Mouse (Mus musculus) hindbrain, postnatal 0 days (tissue): ENCODE data around the gene Runx3. TPM values are rescaled to one million over a fixed set of nuclear protein-coding genes. Genes with fewer than 3 reads are reported as not detected.
"Not testable (repeated sequence)": the region's sequence is repeated elsewhere in the genome, so short reads cannot be mapped to it uniquely, and the experiment has no call there.

Experiments used
- ATAC-seq: fragments of 200-750 bp; cut with Nextera tagmentation; 2 replicates; pipeline ENCODE4 v1.8.0; 2017; ENCODE audit warnings: mild to moderate bottlenecking, moderate TSS enrichment, moderate library complexity
- DNase-seq: peaks from one replicate; pipeline ENCODE4 v3.0.0-alpha.2; 2015; ENCODE audit warnings: low spot score
- H3K27ac ChIP-seq: fragments of 300-500 bp; sonication (generic); 2 replicates; pipeline ENCODE4 v1.5.1; 2014; ENCODE audit warnings: mild to moderate bottlenecking
- H3K27me3 ChIP-seq: fragments of 300-500 bp; sonication (generic); 2 replicates; pipeline ENCODE4 v1.6.1; 2014; ENCODE audit warnings: low read length, mixed read lengths; ENCODE audit not compliant: insufficient read depth
- H3K36me3 ChIP-seq: fragments of 300-500 bp; sonication (generic); 2 replicates; pipeline ENCODE4 v1.6.1; 2014; ENCODE audit warnings: low read length, mixed read lengths; ENCODE audit not compliant: insufficient read depth
- H3K4me1 ChIP-seq: fragments of 300-500 bp; sonication (generic); 2 replicates; pipeline ENCODE4 v1.6.1; 2014; ENCODE audit warnings: antibody characterized with exemption, low read length, mixed read lengths; ENCODE audit not compliant: insufficient read depth
- H3K4me2 ChIP-seq: fragments of 300-500 bp; sonication (generic); 2 replicates; pipeline ENCODE4 v1.6.1; 2014; ENCODE audit warnings: low read depth, mild to moderate bottlenecking, low read length, moderate library complexity, mixed read lengths
- H3K4me3 ChIP-seq: fragments of 300-500 bp; sonication (generic); 2 replicates; pipeline ENCODE4 v1.5.1; 2014; ENCODE audit warnings: low read length
- H3K9ac ChIP-seq: fragments of 300-500 bp; sonication (generic); replicated peaks from 2 replicates; pipeline ENCODE4 v1.6.1; 2014; ENCODE audit warnings: mild to moderate bottlenecking, low read length, moderate library complexity, mixed read lengths
- H3K9me3 ChIP-seq: fragments of 300-500 bp; sonication (generic); 2 replicates; pipeline ENCODE4 v1.6.1; 2016; ENCODE audit warnings: low read length, mixed read lengths
- CTCF ChIP-seq: IDR thresholded peaks from 2 replicates; pipeline ENCODE4 v1.5.1; 2016; ENCODE audit warnings: antibody characterized with exemption, control low read depth, low read depth
- WGBS: fragments of 180-500 bp; shearing (Covaris S2); extraction: QIAGEN DNeasy Blood & Tissue Kit; methylation state at CpG from one replicate; pipeline ENCODE4 v1.1.7; 2014; 5-methylcytosine and 5-hydroxymethylcytosine counted together
- polyA plus RNA-seq: library from polyadenylated mRNA; unstranded; fragments of >200 nt; fragmentation: Nextera tagmentation; extraction: Ambion mirVana; gene quantifications from 2 replicates; pipeline ENCODE4 v1.2.1, GENCODE M21; 2015
- total RNA-seq: library from RNA; depleted of rRNA; stranded (reverse); fragments of >200 nt; gene quantifications from 2 replicates; pipeline ENCODE4 v1.2.3, GENCODE M21; 2014

Gene Runx3
- total and polyA plus RNA-seq, 2 experiments from 2014 or later = not detected

DNA sequence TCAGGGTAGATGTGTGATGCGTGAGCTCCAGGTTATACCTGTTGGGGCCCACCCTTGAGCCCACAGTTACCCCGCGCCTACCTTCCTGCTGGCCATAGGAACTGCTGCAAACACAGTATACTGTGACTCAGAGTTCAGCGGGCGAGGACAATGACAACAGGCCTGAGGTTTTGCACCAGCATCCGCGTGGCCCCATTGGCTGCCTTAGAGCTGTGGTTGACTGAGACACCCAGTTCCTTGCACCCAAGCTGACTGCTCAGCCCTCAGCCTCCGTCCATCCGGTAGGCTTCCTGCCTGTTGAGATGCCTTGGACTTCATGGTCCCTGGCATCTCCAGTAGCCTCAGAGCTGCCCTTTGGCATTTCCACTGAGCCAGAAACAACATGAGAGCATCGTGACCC is 48.6 kb downstream of the Runx3 start:
- peaks cover 9% of the 10 kb centered on the region; the same call in 1 of the 2 replicates for H3K4me1 ChIP-seq
- no peak overlapping the region for H3K27ac ChIP-seq
- no peaks in the 10 kb centered on the region for H3K36me3 ChIP-seq
- WGBS = 68% methylated on average over 10 of the region's 10 CpGs
- H3K9ac ChIP-seq = no peak overlapping the region
- no peak for TF ChIP-seq CTCF
- ATAC-seq (no peak), DNase-seq (no peak)
- no peak overlapping the region for H3K4me2 ChIP-seq
- H3K4me3 ChIP-seq = no peak overlapping the region
- H3K9me3 ChIP-seq = no peaks in the 10 kb centered on the region
- H3K27me3 ChIP-seq = peaks cover 33% of the 10 kb centered on the region

DNA sequence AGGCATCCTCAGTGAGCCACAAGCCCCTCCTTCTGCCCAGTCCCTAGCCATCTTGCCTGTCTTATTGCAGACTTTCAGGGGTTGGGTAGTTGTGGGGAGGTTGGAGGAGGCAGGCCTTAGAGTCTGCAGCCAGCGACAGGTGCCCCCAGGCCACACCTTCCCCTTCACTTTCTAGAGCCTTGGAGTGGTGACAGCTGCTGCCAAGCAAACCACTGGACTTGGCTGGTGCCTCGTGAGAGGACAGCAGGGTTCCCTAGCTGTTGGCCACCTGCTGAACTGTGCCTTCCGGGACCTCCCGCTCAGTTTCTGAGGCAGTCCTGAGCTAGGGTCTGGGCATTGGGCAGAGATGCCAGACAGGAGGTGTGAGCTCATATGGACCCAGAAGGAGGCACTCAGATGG is 49.0 kb downstream of the Runx3 start:
- H3K36me3 ChIP-seq = no peaks in the 10 kb centered on the region
- peaks cover 33% of the 10 kb centered on the region for H3K27me3 ChIP-seq
- no peak for TF ChIP-seq CTCF
- 50% methylated on average over 4 of the region's 4 CpGs for WGBS
- H3K4me2 ChIP-seq = no peak overlapping the region
- no peak overlapping the region for H3K4me3 ChIP-seq
- DNase-seq (no peak), ATAC-seq (no peak)
- no peak overlapping the region for H3K27ac ChIP-seq
- no peaks in the 10 kb centered on the region for H3K9me3 ChIP-seq
- no peak overlapping the region for H3K9ac ChIP-seq
- H3K4me1 ChIP-seq = peaks cover 9% of the 10 kb centered on the region; the same call in 1 of the 2 replicates

GRCm38 (mm10) chr4:135171304-135171875 is 50.9 kb downstream of the Runx3 start:
- Histone ChIP-seq H3K4me1 (peaks cover 12% of the 10 kb centered on the region), H3K9me3 (no peaks in the 10 kb centered on the region), H3K4me3 (no peak overlapping the region), H3K27me3 (peaks cover 25% of the 10 kb centered on the region), H3K4me2 (no peak overlapping the region), H3K36me3 (no peaks in the 10 kb centered on the region), H3K27ac (no peak overlapping the region), H3K9ac (no peak overlapping the region)
- ATAC-seq (no peak), DNase-seq (no peak)
- TF ChIP-seq CTCF = no peak
- WGBS = 74% methylated on average over 12 of the region's 12 CpGs

- H3K9ac ChIP-seq = peak overlapping the region; percentile 28
- 6% methylated on average over 38 of the region's 38 CpGs for WGBS
- peaks cover 7% of the 10 kb centered on the region; the same call in 1 of the 2 replicates for H3K4me1 ChIP-seq
- no peaks in the 10 kb centered on the region for H3K36me3 ChIP-seq
- DNase-seq (peak; percentile 24), ATAC-seq (no peak; the same call in 1 of the 2 replicates)
- peak overlapping the region; percentile 18 for H3K4me3 ChIP-seq
- no peak for TF ChIP-seq CTCF
- peak overlapping the region; percentile 47 for H3K4me2 ChIP-seq
- H3K9me3 ChIP-seq = no peaks in the 10 kb centered on the region
- H3K27ac ChIP-seq = no peak overlapping the region
- H3K27me3 ChIP-seq = no peaks in the 10 kb centered on the region
Observed at GRCm38 (mm10) chr4:135175406-135176120, 55.1 kb downstream of the Runx3 start.

- no peak overlapping the region for H3K9ac ChIP-seq
- peaks cover 7% of the 10 kb centered on the region; the same call in 1 of the 2 replicates for H3K4me1 ChIP-seq
- H3K36me3 ChIP-seq = no peaks in the 10 kb centered on the region
- no peaks in the 10 kb centered on the region for H3K9me3 ChIP-seq
- no peaks in the 10 kb centered on the region for H3K27me3 ChIP-seq
- H3K27ac ChIP-seq = no peak overlapping the region
- ATAC-seq (no peak), DNase-seq (no peak)
- no peak for TF ChIP-seq CTCF
- H3K4me2 ChIP-seq = no peak overlapping the region
- H3K4me3 ChIP-seq = no peak overlapping the region
Observed at GRCm38 (mm10) chr4:135177568-135177967, 57.1 kb downstream of the Runx3 start.

DNA sequence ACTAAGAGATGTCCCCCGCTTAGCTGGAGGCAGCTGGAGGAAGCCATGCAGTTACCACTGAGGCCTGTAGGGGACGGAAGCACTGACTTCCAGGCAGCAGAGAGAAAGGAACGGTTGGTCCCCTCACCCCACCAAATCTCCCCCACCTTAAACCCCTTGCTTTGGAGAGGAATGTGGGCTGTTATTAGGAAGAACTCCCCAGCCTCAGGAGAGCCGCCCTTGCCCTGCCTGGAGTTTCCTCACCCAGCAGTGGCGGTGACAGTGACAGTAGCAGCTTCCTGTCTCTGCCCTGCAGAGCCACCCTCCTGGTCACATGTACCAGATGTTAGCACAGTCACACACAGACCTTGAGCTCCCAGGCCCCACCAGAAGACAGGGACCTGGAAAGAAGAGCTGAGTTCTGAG is 58.6 kb downstream of the Runx3 start:
- H3K36me3 ChIP-seq = no peaks in the 10 kb centered on the region
- DNase-seq (no peak), ATAC-seq (no peak)
- H3K4me2 ChIP-seq = no peak overlapping the region
- H3K9ac ChIP-seq = no peak overlapping the region
- TF ChIP-seq CTCF = peak; percentile 71
- H3K4me3 ChIP-seq = no peak overlapping the region
- H3K27me3 ChIP-seq = no peaks in the 10 kb centered on the region
- H3K9me3 ChIP-seq = no peaks in the 10 kb centered on the region
- no peak overlapping the region for H3K27ac ChIP-seq
- 35% methylated on average over 5 of the region's 5 CpGs for WGBS
- H3K4me1 ChIP-seq = peaks cover 7% of the 10 kb centered on the region; the same call in 1 of the 2 replicates

- ATAC-seq (no peak), DNase-seq (no peak)
- Histone ChIP-seq H3K36me3 (no peaks in the 10 kb centered on the region), H3K9me3 (no peaks in the 10 kb centered on the region), H3K4me2 (no peak overlapping the region), H3K4me3 (no peak overlapping the region), H3K4me1 (no peaks in the 10 kb centered on the region), H3K27ac (no peak overlapping the region), H3K9ac (no peak overlapping the region), H3K27me3 (no peaks in the 10 kb centered on the region)
- TF ChIP-seq CTCF = no peak
- 87% methylated on average over 4 of the region's 4 CpGs for WGBS
Observed at GRCm38 (mm10) chr4:135181819-135182218, 61.4 kb downstream of the Runx3 start.

DNA sequence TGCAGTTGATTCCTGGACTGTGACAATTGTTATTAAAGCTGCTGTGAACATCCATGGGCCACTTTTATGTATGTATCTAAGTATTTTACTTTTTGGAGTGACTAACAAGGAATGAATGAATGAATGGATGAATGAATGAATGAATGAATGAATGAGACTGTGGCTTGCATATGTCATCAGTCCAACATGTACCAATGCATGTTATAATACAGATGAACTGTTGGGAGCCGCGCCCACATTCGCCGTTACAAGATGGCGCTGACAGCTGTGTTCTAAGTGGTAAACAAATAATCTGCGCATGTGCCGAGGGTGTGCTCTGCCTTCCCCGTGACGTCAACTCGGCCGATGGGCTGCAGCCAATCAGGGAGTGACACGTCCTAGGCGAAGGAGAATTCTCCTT is 63.8 kb downstream of the Runx3 start:
- DNase-seq, H3K9ac ChIP-seq, H3K4me1 ChIP-seq, H3K27me3 ChIP-seq, H3K9me3 ChIP-seq, ATAC-seq, H3K27ac ChIP-seq, H3K4me2 ChIP-seq, H3K36me3 ChIP-seq, H3K4me3 ChIP-seq: not testable (repeated sequence)
- WGBS = 100% methylated on average over 5 of the region's 13 CpGs
